ENCODE assay signal across 8 mouse cellular contexts in the genomic region with DNA sequence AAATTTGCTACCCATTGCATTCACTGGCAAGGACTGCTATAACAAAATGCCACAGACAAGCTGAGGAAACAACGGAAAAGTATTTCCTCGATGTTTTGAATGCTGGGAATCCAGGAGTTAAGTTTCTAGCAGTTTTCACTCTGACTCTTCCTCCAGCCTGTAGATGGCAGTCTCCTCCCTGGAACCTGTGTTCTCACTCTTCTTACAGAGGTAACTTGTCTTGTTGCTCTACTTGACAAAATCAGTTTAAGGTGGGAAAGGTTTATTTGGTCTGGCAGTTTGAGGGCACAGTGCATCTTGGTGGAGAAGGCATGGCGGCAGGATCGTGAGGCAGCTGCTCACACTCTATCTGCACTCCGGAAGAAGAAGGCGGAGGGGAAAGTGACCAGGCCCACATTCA.
DNase-seq lines count a peak whose midpoint lies in the region.

No protein-coding gene starts in this region.

- DNase-seq in cerebellum, adult 8-10 months: peak; percentile 11
- DNase-seq in cerebellum, postnatal 4 days (ENCODE audit: low spot score in 2 of 2): no peak
- peak; percentile 22 to 33 for DNase-seq in left cerebral cortex, adult 18-20 months (ENCODE audit: low spot score in 2 of 2)
- no peak for DNase-seq in left cerebral cortex, adult 11 months (ENCODE audit: low spot score)
- DNase-seq in NIH3T3 (ENCODE audit: low read depth): peak; percentile 29
- peak; percentile 19 for DNase-seq in lung, postnatal 25 days (ENCODE audit: low spot score)
- DNase-seq in ovary, postnatal 10 days (ENCODE audit: low spot score): no peak
- DNase-seq in spleen, postnatal 36 days (ENCODE audit: low spot score in 2 of 2): no peak

Comparison
In these comparisons a context has a peak if more than half of its experiments do, and no peak if none do; other contexts are left out.
1. DNase-seq: peak in cerebellum, adult 8-10 months (single experiment), left cerebral cortex, adult 18-20 months (2 of 2), NIH3T3 (single experiment) and lung, postnatal 25 days (single experiment); none in cerebellum, postnatal 4 days (0 of 2), left cerebral cortex, adult 11 months (single experiment), ovary, postnatal 10 days (single experiment) and spleen, postnatal 36 days (0 of 2).